Mouse (Mus musculus): ENCODE results near the gene Fkbp5.
A peak's percentile ranks its signal among the peaks of the same experiment; 100 is the strongest.

Fkbp5 gene

DNA sequence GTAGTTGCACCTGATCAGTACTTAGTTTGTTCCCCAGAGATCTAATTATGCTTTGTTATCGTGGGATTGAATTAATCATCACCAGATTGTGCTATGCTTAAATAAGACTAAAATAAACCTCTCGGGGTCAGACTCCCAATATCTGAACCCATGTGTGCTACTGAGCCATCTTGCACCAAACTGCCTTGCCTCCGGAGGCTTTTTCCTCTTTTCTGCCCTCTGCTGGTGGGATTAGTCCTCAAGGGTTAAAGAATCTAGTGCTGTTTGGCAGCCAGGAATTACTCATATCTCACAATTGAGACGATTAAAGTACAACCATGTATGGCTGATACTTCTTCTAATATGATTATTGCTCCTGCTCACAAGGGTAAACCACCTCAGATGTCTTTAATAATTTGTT is 62.2 kb downstream of the Fkbp5 start:
- peak; percentile 59 for DNase-seq (ENCODE audit: low spot score)

GRCm38 (mm10) chr17:28452889-28453288 is 64.4 kb downstream of the Fkbp5 start:
- no peak for DNase-seq (ENCODE audit: low spot score)

- DNase-seq (ENCODE audit: low spot score): no peak
Measured at GRCm38 (mm10) chr17:28451914-28452313, 65.4 kb downstream of the Fkbp5 start.

- DNase-seq (ENCODE audit: low spot score): no peak
Measured at GRCm38 (mm10) chr17:28451487-28451886, 65.8 kb downstream of the Fkbp5 start.

DNA sequence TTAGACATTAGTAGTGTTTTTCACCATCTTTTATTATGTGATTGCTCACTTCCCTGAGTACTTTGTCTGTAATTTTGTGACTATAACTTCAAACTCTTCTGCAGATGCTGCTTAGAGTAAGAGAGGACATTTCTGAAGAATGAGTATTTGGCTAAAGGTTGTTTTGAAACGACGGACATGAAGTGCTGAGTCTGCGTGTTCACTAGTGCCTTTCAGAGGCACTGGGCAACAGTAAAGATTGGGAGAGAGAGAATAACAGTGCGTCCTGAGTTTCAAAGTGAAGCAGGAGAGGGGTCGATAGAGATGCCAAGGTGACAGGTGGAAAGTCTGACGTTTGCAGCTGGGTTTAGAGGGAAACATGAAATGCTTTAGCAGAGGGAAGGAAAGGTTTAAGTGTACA is 69.1 kb downstream of the Fkbp5 start:
- DNase-seq (ENCODE audit: low spot score): no peak

DNA sequence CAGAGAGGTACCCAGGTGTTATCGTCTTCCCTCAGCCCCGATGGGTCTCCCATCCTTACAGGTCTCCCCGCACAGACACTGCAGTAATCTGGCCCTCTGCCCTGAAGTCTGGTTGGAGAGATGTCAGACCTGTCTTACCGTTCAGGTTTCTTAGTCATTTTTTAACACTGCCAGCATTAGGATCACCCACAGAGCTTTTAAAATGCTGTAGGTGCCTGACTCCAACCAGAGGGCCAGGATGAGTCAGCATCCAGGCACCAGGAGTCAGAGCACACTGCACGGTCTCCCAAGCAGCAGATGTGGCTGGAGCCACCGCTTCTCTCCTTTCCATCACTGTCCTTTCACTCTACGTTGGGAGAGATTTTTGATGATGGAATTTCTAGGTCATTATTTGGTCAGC is 69.5 kb downstream of the Fkbp5 start:
- DNase-seq (ENCODE audit: low spot score): no peak

GRCm38 (mm10) chr17:28446820-28447168 is 70.5 kb downstream of the Fkbp5 start:
- no peak for DNase-seq (ENCODE audit: low spot score)

- no peak for DNase-seq (ENCODE audit: low spot score)
Measured at GRCm38 (mm10) chr17:28445886-28446819, 71.2 kb downstream of the Fkbp5 start.

DNA sequence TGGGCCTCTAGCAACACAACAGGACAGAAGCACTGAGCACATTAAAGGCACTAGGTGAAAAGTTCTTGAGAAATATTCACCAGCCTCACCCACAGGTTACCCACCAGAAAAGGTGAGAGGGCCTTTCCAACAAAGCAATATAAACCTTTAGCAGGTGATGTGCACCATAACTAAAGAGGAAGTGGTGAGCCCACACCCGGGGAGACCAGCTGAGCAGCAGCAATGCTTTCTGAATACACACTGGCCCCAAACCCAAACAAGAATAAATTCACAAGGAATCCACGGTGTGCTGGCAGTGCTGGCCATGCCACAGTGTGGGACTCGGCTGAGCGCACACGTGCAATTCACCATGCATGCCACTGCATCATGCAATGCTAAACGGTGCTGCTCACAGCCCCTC is 74.7 kb downstream of the Fkbp5 start:
- no peak for DNase-seq (ENCODE audit: low spot score)

GRCm38 (mm10) chr17:28438342-28439115 is 78.8 kb downstream of the Fkbp5 start:
- no peak for DNase-seq (ENCODE audit: low spot score)

DNA sequence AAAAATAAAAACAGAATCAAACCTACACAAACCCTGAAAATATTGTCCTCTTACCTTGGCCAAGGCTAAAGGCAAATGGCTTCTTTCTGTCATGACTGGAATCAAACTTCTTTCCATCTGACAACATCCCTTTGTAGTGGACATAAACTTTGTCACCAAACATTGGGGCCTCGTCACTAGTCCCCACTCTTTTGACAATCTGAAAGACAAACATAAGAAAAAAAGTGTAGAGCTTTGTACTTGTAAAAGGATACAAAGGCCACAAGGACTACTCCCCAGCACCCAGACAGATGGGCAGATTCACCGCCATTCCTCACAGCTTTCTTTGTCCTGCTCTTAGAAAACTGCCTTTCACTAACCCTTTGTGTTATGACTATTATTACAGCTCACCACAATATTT is 79.4 kb downstream of the Fkbp5 start:
- no peak for DNase-seq (ENCODE audit: low spot score)

GRCm38 (mm10) chr17:28434921-28435485 is 82.3 kb downstream of the Fkbp5 start:
- no peak for DNase-seq (ENCODE audit: low spot score)

DNA sequence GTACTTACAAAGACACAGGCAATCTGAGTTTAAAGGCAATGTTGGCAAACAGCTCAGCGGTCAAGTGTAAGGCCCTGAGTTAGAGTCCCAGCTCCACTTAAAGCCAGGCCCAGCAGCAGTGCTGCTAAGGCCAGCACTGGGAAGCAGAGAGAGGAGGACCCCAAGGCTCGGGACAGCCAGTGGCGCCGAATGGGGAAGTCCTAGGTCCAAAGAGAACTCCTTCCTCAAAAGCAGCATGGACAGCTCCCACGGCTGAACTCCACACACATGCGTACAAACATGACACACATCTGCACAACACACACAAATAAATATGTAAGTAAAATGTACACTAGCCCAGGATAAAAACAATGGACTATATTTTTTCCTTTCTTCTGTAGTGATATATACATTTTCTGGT is 84.3 kb downstream of the Fkbp5 start:
- DNase-seq (ENCODE audit: low spot score): no peak

GRCm38 (mm10) chr17:28431931-28432335 is 85.4 kb downstream of the Fkbp5 start:
- DNase-seq (ENCODE audit: low spot score): peak; percentile 64

DNA sequence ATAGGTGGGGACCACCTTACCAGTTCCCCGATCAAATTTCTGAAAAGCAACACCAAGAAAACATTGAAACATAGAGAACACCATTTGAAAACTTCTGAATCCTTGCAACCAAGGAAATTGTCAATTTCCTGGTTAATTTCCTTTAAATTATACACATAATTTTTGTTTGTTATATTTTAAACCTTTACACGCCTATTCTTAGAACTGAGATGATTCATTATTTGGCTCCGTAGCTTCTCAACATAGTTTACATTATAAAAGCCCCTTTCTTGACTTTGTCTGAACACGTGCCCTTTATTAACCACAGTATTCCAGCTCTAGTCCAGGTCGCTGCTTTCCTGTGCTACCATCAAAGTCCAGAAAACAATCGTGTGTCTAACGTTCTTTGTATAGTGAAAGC is 86.3 kb downstream of the Fkbp5 start:
- DNase-seq (ENCODE audit: low spot score): no peak

- peak; percentile 89 for DNase-seq (ENCODE audit: low spot score)
Measured at GRCm38 (mm10) chr17:28428474-28429258, 88.7 kb downstream of the Fkbp5 start.

GRCm38 (mm10) chr17:28427666-28428065 is 89.7 kb downstream of the Fkbp5 start:
- DNase-seq (ENCODE audit: low spot score): no peak

DNA sequence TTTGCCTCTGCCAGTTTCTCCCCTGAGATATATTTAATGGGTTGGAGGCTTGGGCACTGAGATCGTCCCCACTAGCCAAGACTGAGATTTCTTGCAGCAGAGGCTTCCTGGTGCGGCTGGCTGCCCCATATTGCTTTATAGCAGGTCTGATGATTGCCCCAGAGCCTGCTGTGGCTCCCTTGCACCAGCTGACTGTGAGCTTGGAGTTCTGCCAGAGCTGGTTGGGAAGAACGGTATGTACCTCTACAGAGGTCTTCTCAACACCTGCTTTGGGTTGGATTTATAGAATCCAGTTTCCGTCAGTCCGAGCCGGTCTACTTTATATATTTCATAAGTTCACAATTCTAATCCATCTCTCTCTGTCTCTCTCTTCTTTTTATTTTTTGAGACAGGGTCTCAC is 93.0 kb downstream of the Fkbp5 start:
- peak; percentile 85 for DNase-seq (ENCODE audit: low spot score)

DNA sequence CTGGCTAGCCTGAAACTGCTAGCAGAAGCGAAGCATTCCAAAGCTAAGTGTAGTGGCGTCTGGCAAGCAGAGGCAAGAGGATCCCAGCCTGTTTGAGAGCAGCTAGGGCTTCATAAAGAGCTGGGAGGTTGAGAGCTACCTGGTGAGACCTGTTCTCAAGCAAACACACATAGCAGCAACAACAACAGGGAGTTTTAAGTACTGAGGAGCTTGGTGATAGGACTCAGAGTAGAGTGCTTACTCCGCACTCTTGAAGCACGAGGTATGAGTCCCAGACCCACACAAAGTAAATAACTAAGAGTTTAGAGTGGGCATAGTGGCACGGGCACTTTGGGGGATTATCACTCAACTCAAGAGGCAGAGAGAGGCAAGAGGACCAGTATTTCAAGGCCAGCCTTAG is 96.3 kb downstream of the Fkbp5 start:
- DNase-seq (ENCODE audit: low spot score): peak; percentile 70

DNA sequence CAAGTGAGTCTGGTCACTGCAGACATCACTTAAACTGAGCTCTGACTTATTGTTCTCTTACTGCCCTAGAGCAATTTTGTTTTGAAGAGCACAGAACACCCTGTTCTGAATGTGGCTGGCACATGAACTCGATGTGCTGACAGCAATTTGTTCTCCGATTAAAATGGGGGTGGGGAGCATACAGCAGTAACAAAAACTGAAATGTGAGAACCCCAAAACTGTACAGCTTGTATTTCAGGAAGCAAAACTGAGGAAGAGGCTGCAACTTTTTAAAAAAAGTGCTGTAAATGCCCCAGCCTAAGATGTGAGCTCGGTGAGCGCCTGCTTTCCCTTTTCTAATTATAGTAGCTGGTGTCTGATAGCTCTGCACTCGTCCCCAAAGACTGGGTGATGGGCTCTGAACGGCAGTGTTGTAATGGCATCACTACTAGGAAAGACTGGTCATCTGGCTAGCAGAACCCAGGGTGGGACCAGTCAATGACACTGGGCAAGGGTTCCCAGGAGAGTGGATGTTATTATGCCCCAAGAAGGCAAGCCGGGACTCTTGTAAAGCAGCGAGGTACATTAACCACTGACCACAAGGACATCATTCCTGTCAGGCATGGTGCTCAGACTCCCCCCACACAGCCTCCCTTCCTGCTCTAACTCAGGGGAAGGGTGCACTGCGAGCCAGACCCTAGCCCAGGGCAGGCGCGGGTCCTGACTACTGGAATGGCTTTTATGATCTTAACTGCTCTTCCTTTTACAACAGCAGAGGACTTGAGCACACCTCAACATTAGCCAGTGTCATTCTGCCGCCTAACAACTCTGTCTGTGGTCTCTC is 96.9 kb downstream of the Fkbp5 start:
- DNase-seq (ENCODE audit: low spot score): peak; percentile 85

- DNase-seq (ENCODE audit: low spot score): peak; percentile 41
Measured at GRCm38 (mm10) chr17:28419636-28420035, 97.7 kb downstream of the Fkbp5 start.
